In genomic region chr10:111977584-111977983, GRCm38 (mm10) we compare ENCODE assay signal across 9 mouse cellular contexts. TPM values are rescaled to one million over a fixed set of nuclear protein-coding genes. Genes with fewer than 3 reads are reported as not detected.
DNase-seq lines count a peak whose midpoint lies in the region; ATAC-seq and TF ChIP-seq lines count a peak whose summit lies in the region.
"Had no signal": no experiment of that assay in that cellular context is flagged by ENCODE, and none has a peak within 500 bp of the region (broad histone marks: within the 10 kb centered on the region; RNA-seq: fewer than 3 reads in every experiment).

No protein-coding gene starts in this region.

- H3K36me3 ChIP-seq in heart, adult 2 months (ENCODE audit: control insufficient read depth, insufficient read depth, low read length): peaks cover 3% of the 10 kb centered on the region
- peaks cover 35% of the 10 kb centered on the region for H3K36me3 ChIP-seq in midbrain, postnatal 0 days (ENCODE audit: insufficient read depth, low read length)
- peaks cover 6% of the 10 kb centered on the region for H3K36me3 ChIP-seq in splenic B cell, adult 2 months (ENCODE audit: control insufficient read depth, insufficient read depth, low read length, poor library complexity, severe bottlenecking)

- intact Hi-C loops in heart, adult 2 months (cut with DNase I): loop anchor here (2.0 kb wide), 1 partner anchor 129 kb away; no protein-coding TSS in a partner anchor
- intact Hi-C loops in heart, postnatal 10 days (cut with DNase I): loop anchor here (2.0 to 5.0 kb wide), 3 partner anchors 129 to 825 kb away; partner anchors contain the start of genes Caps2 and Glipr1l3

- peaks cover 2% of the 10 kb centered on the region; the same call in 1 of the 2 replicates for H3K79me2 ChIP-seq in heart, adult 2 months (replicated peaks; ENCODE audit: control insufficient read depth, insufficient read depth, low read length)

- no peak overlapping the region for H3K9ac ChIP-seq in heart, adult 2 months (ENCODE audit: low read depth, low read length)
- no peak overlapping the region for H3K9ac ChIP-seq in midbrain, postnatal 0 days (replicated peaks; ENCODE audit: low read length, poor library complexity, severe bottlenecking)

- peak; percentile 21; the same call in 1 of the 2 replicates for ATAC-seq in midbrain, postnatal 0 days (ENCODE audit: low FRiP score)

- no peak for TF ChIP-seq POLR2A in heart, adult 2 months (IDR thresholded peaks at IDR 0.05; ENCODE audit: insufficient read depth, low read depth, low read length)

- H3K4me1 ChIP-seq in heart, adult 2 months (ENCODE audit: control insufficient read depth, insufficient read depth, low read length): no peaks in the 10 kb centered on the region
- H3K4me1 ChIP-seq in midbrain, postnatal 0 days (ENCODE audit: insufficient read depth, low read length): 0 out of 2 replicates have a peak, but pooled peaks cover 6% of the 10 kb centered on the region

- H3K27ac ChIP-seq in heart, adult 2 months: no peak overlapping the region
- H3K27ac ChIP-seq in midbrain, postnatal 0 days (ENCODE audit: low read depth, low read length): no peak overlapping the region

- peak; percentile 56 to 69 for DNase-seq in heart, adult 2 months
- no peak for DNase-seq in heart, adult 11 months
- DNase-seq in NIH3T3 (ENCODE audit: low read depth): peak; percentile 87
- peak; percentile 45 to 59 for DNase-seq in cerebellum, postnatal 25 days
- DNase-seq in heart, postnatal 10 days: peak; percentile 61 to 78
- peak; percentile 15 to 40 for DNase-seq in left cerebral cortex, adult 8-10 months (ENCODE audit: low spot score in 2 of 2)
- DNase-seq in midbrain, postnatal 0 days (ENCODE audit: low spot score): peak; percentile 74
- peak; percentile 87 for DNase-seq in splenic B cell, adult 2 months (ENCODE audit: low read depth, low spot score)

- H3K4me3 ChIP-seq in heart, adult 2 months: no peak overlapping the region
- no peak overlapping the region for H3K4me3 ChIP-seq in midbrain, postnatal 0 days (ENCODE audit: low read depth, low read length)
- H3K4me3 ChIP-seq: megakaryocyte, embryonic 14.5 days had no signal

- no peaks in the 10 kb centered on the region for H3K9me3 ChIP-seq in midbrain, postnatal 0 days (ENCODE audit: low read length)
- H3K9me3 ChIP-seq: megakaryocyte, embryonic 14.5 days had no signal

- H3K27me3 ChIP-seq in heart, adult 2 months (ENCODE audit: control insufficient read depth, insufficient read depth, low read length): no peaks in the 10 kb centered on the region
- no peaks in the 10 kb centered on the region for H3K27me3 ChIP-seq in midbrain, postnatal 0 days (ENCODE audit: insufficient read depth, low read length)
- H3K27me3 ChIP-seq in splenic B cell, adult 2 months (ENCODE audit: control insufficient read depth, insufficient read depth, low read length, poor library complexity, severe bottlenecking): no peaks in the 10 kb centered on the region
- H3K27me3 ChIP-seq: megakaryocyte, embryonic 14.5 days had no signal

- no peak overlapping the region for H3K4me2 ChIP-seq in midbrain, postnatal 0 days (ENCODE audit: low read depth, low read length, poor library complexity, severe bottlenecking)

- no peak for TF ChIP-seq EP300 in heart, adult 2 months (IDR thresholded peaks at IDR 0.05; ENCODE audit: insufficient read depth, low read depth, low read length)

- 29% methylated on average over 5 of the region's 5 CpGs for WGBS in heart, adult 2 months
- 43% methylated on average over 5 of the region's 5 CpGs for WGBS in midbrain, postnatal 0 days

- peak; percentile 94; the same call in 1 of the 2 replicates for TF ChIP-seq CTCF in heart, adult 2 months (IDR thresholded peaks at IDR 0.05)
- peak; percentile 97 for TF ChIP-seq CTCF in midbrain, postnatal 0 days (IDR thresholded peaks at IDR 0.05)

RNA-seq across cellular contexts. Expression of gene Krr1, which starts 5.1 kb away (rescaled TPM):
- total RNA-seq in heart, adult 2 months (2021): 10 to 100 TPM; 24.2 to 27.0 TPM
- polyA plus RNA-seq in heart, adult 2 months (2012; rRNA removed): 7.0 and 10.1 TPM in 2 replicates
- 10 to 100 TPM; 21.2 to 22.1 TPM for total RNA-seq in heart, postnatal 10 days (2021)
- total RNA-seq in left cerebral cortex, adult 8-10 months (2022): 10 to 100 TPM; 37.3 to 43.5 (median 40.3) TPM
- total RNA-seq in midbrain, postnatal 0 days (2014; rRNA removed): 26.2 and 27.5 TPM in 2 replicates
- 27.5 and 27.9 TPM in 2 replicates for polyA plus RNA-seq in midbrain, postnatal 0 days (2015; fragmentation: Nextera tagmentation; extraction: Ambion mirVana)

RNA-seq across cellular contexts. Expression of gene Glipr1, which starts 24.8 kb away (rescaled TPM):
- 1 to 10 TPM in 1 of 2 experiments, under 1 TPM in 1; 0.94 to 1.2 TPM for total RNA-seq in heart, adult 2 months (2021)
- polyA plus RNA-seq in heart, adult 2 months (2012; rRNA removed): 2.1 and 3.0 TPM in 2 replicates
- total RNA-seq in heart, postnatal 10 days (2021): 1 to 10 TPM in 1 of 2 experiments, under 1 TPM in 1; 0.72 to 1.2 TPM
- 1 to 10 TPM in 3 of 4 experiments, under 1 TPM in 1; 0.34 to 3.9 (median 1.9) TPM for total RNA-seq in left cerebral cortex, adult 8-10 months (2022)
- total RNA-seq in midbrain, postnatal 0 days (2014; rRNA removed): 0.49 and 2.7 TPM in 2 replicates
- polyA plus RNA-seq in midbrain, postnatal 0 days (2015; fragmentation: Nextera tagmentation; extraction: Ambion mirVana): 0.85 and 1.2 TPM in 2 replicates
